Mouse (Mus musculus): Measurements from ENCODE around the gene Ms4a5. TPM values are rescaled to one million over a fixed set of nuclear protein-coding genes. Genes with fewer than 3 reads are reported as not detected.
"Not testable (repeated sequence)": the region's sequence is repeated elsewhere in the genome, so short reads cannot be mapped to it uniquely, and the experiment has no call there.

Gene Ms4a5
- polyA plus RNA-seq, 1 experiment from 2014 or later: not detected

DNA sequence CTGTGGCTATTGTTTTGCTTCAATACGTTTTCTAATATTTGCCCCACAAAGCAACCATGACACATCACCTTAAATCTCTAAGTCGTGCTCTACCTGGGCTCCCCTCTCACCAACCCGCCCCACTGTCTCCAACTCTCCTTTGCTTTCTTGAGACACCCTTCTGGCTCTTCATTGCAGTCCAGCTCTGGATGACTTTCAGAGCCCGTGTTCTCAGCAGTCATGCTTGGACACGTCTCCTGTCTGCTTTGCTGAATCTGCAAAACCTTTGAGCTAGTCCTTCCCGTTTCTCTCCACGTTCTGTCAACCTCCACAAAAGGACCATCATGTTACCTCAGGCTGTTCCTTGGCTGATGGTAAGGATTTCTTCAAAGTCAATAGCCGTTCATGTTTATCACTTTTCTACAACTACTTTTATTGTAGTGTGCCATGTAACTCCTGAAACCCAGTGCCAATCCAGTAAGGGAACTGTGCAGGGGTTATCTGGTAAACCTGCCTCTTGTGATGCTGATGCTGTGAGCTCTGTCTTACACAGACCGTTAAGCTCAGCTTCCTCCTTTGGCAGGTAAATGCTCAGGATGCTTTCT lies 19.0 kb downstream of the Ms4a5 start:
- no peak for ATAC-seq (ENCODE audit: low FRiP score, low read depth)

DNA sequence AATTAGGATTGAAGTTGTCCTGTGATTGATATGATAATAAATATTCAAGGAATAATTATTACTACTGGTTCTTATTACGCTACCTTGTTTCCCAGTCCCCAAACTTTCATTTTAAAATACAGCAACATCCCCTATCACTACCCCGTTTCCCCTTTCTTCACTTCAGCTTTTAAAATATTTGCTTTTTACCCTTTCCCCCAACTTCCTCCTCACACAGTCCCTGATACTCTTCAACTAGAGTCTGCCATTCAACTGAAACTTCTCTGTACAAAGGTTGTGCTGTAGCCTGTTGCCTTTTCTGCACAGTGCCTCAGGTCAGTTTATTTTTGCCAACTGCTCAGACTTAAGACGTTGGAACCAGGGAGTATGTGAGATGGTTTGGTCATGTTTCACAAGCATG lies 20.1 kb downstream of the Ms4a5 start:
- 87% methylated on average over 3 of the region's 3 CpGs for WGBS
- Histone ChIP-seq H3K9ac (no peak overlapping the region), H3K4me1 (no peaks in the 10 kb centered on the region), H3K4me3 (no peak overlapping the region), H3K27me3 (no peaks in the 10 kb centered on the region), H3K36me3 (no peaks in the 10 kb centered on the region), H3K9me3 (no peaks in the 10 kb centered on the region), H3K4me2 (replicated peaks) (no peak overlapping the region), H3K27ac (no peak overlapping the region)
- ATAC-seq (ENCODE audit: low FRiP score, low read depth): no peak

More for the DNA sequence above, 19.0 kb downstream of the Ms4a5 start:
- Histone ChIP-seq H3K4me1 (no peaks in the 10 kb centered on the region), H3K9ac (no peak overlapping the region), H3K27ac (no peak overlapping the region), H3K27me3 (no peaks in the 10 kb centered on the region), H3K4me2 (replicated peaks) (no peak overlapping the region), H3K4me3 (no peak overlapping the region), H3K9me3 (no peaks in the 10 kb centered on the region), H3K36me3 (no peaks in the 10 kb centered on the region)
- 86% methylated on average over 9 of the region's 9 CpGs for WGBS

DNA sequence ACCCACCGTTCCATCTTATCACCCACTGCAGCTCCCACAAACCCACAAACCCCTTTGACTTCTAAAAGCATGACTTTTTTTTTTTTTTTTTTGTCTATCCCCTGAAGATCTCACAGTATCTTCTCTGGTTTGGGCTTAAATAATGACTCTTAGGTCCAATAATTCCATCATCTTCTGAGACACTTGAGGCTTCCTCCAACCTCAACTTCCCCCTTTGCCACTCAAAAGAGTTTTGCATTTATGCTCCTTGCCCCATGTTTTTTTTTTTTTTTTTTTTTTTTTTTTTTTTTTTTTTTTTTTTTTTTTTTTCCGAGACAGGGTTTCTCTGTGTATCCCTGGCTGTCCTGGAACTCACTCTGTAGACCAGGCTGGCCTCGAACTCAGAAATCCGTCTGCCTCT lies 20.7 kb downstream of the Ms4a5 start:
- H3K9ac ChIP-seq; H3K4me2 ChIP-seq (replicated peaks); ATAC-seq (ENCODE audit: low FRiP score, low read depth); H3K36me3 ChIP-seq; H3K27ac ChIP-seq; H3K9me3 ChIP-seq; H3K27me3 ChIP-seq; H3K4me1 ChIP-seq; H3K4me3 ChIP-seq: not testable (repeated sequence)
- 75% methylated on average over 4 of the region's 4 CpGs for WGBS

DNA sequence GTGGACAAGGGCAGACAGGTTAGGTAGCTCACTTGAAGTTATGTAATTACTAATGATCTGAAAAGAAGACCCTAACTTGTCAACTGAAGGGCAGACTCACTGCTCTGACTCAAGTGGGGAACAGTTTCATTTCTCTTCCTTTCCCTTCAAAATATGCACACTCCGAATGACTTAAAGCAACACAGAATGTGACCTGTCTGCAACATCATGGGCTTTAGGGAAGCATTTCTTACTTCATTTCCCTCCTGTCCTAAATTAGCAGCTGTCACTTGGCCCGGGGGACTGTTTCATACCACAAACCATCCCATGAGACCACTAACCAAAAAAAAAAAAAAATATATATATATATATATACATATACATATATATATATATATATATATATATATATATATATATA lies 22.2 kb downstream of the Ms4a5 start:
- Histone ChIP-seq H3K9me3 (no peaks in the 10 kb centered on the region), H3K36me3 (no peaks in the 10 kb centered on the region), H3K4me1 (no peaks in the 10 kb centered on the region), H3K4me2 (replicated peaks) (no peak overlapping the region), H3K27me3 (no peaks in the 10 kb centered on the region), H3K4me3 (no peak overlapping the region), H3K9ac (no peak overlapping the region), H3K27ac (no peak overlapping the region)
- 83% methylated on average over 2 of the region's 2 CpGs for WGBS
- no peak for ATAC-seq (ENCODE audit: low FRiP score, low read depth)

DNA sequence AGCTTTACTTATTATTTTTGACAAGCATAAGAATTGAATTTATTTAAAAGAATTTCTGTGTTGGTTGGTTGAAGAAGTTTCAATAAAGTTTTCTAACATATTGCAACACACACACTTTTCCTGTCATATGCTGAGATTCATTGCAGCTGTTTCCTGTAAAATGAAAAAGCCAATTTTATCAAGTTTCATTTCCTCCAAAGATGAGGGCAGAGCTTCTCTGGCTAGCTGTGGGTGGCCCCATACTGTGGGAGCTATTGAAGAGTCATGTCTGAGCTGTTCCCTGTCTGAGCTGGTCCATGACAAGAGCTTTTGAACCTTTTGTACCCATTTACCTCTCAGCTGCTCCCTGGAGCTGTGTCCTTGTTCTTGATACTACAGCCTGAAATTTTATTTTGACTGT lies 39.4 kb downstream of the Ms4a5 start:
- no peaks in the 10 kb centered on the region for H3K27me3 ChIP-seq
- H3K36me3 ChIP-seq: no peaks in the 10 kb centered on the region
- no peaks in the 10 kb centered on the region for H3K4me1 ChIP-seq
- H3K9ac ChIP-seq: no peak overlapping the region
- H3K9me3 ChIP-seq: no peaks in the 10 kb centered on the region
- no peak overlapping the region for H3K4me2 ChIP-seq (replicated peaks)
- no peak overlapping the region for H3K27ac ChIP-seq
- no peak overlapping the region for H3K4me3 ChIP-seq
- ATAC-seq (ENCODE audit: low FRiP score, low read depth): no peak

DNA sequence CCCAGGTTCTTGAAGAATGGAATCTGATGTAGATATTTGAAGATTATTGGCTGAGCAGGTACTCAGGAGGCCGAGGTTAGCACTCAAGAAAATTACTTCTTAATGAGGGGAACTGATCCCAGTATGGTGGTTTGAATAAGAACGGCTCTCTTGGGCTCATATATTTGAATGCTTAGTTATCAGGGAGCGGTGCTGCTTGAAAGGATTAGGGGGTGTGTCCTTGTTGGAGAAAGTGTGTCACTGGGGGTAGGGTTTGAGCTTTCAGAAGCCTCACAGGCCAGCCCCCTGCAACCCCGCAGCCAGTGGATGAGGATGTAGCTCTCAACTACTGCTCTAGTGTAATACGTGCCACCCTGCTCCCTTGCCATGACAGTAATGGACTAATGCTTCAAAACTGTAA lies 41.1 kb downstream of the Ms4a5 start:
- Histone ChIP-seq H3K9me3 (no peaks in the 10 kb centered on the region), H3K9ac (no peak overlapping the region), H3K4me2 (replicated peaks) (no peak overlapping the region), H3K4me3 (no peak overlapping the region), H3K4me1 (no peaks in the 10 kb centered on the region), H3K36me3 (no peaks in the 10 kb centered on the region), H3K27me3 (no peaks in the 10 kb centered on the region), H3K27ac (no peak overlapping the region)
- 55% methylated on average over 5 of the region's 5 CpGs for WGBS
- no peak for ATAC-seq (ENCODE audit: low FRiP score, low read depth)

DNA sequence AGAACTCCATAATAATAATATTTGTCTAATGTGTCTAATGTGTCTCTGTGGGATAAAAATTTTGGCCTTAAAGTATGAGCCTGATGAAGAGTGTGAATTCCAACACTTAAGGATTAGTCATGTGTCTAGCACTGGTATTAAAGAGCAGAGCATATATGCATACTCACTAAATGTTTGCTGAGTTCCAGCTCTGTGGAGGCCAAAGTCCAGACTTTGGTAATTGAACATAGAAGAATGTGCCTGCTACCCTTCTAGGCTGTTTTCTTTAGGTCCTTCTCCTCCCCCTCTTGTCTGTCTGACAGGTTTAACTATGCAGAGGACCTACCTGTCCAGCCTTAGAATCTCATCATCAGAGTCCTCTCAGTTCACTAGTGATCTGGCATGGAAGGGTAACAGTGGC lies 47.9 kb downstream of the Ms4a5 start:
- Histone ChIP-seq H3K4me1 (peaks cover 7% of the 10 kb centered on the region; the same call in 1 of the 2 replicates), H3K9me3 (no peaks in the 10 kb centered on the region), H3K9ac (no peak overlapping the region), H3K4me2 (replicated peaks) (no peak overlapping the region), H3K4me3 (no peak overlapping the region), H3K36me3 (no peaks in the 10 kb centered on the region), H3K27me3 (no peaks in the 10 kb centered on the region), H3K27ac (no peak overlapping the region)
- ATAC-seq (ENCODE audit: low FRiP score, low read depth): no peak

GRCm38 (mm10) chr19:11234921-11235735 lies 48.5 kb downstream of the Ms4a5 start:
- H3K9ac ChIP-seq: no peak overlapping the region
- no peak overlapping the region for H3K4me2 ChIP-seq (replicated peaks)
- peaks cover 7% of the 10 kb centered on the region; the same call in 1 of the 2 replicates for H3K4me1 ChIP-seq
- 25% methylated on average over 5 of the region's 5 CpGs for WGBS
- no peak overlapping the region for H3K4me3 ChIP-seq
- no peaks in the 10 kb centered on the region for H3K27me3 ChIP-seq
- H3K9me3 ChIP-seq: no peaks in the 10 kb centered on the region
- ATAC-seq (ENCODE audit: low FRiP score, low read depth): peak; percentile 57; the same call in 1 of the 2 replicates
- H3K36me3 ChIP-seq: no peaks in the 10 kb centered on the region
- H3K27ac ChIP-seq: no peak overlapping the region

GRCm38 (mm10) chr19:11234244-11234643 lies 49.4 kb downstream of the Ms4a5 start:
- Histone ChIP-seq H3K36me3 (no peaks in the 10 kb centered on the region), H3K9ac (no peak overlapping the region), H3K4me3 (no peak overlapping the region), H3K4me2 (replicated peaks) (no peak overlapping the region), H3K27me3 (no peaks in the 10 kb centered on the region), H3K9me3 (no peaks in the 10 kb centered on the region), H3K27ac (no peak overlapping the region), H3K4me1 (peaks cover 7% of the 10 kb centered on the region; the same call in 1 of the 2 replicates)
- 79% methylated on average over 5 of the region's 5 CpGs for WGBS
- no peak for ATAC-seq (ENCODE audit: low FRiP score, low read depth)

- ATAC-seq (ENCODE audit: low FRiP score, low read depth): no peak
- no peaks in the 10 kb centered on the region for H3K36me3 ChIP-seq
- WGBS: 73% methylated on average over 5 of the region's 5 CpGs
Measured at GRCm38 (mm10) chr19:11232348-11232747, 51.3 kb downstream of the Ms4a5 start, which contains the start of gene Ms4a12. Gene Ms4a12 (minus strand): TSS chr19:11232448.

More at GRCm38 (mm10) chr19:11232348-11232747, 51.3 kb downstream of the Ms4a5 start, which contains the start of gene Ms4a12:
- Histone ChIP-seq H3K4me3 (no peak within 1 kb of the TSS), H3K4me2 (replicated peaks) (no peak within 1 kb of the TSS), H3K27me3 (no peaks in the 10 kb centered on the region), H3K4me1 (peaks cover 7% of the 10 kb centered on the region; the same call in 1 of the 2 replicates), H3K9me3 (no peaks in the 10 kb centered on the region), H3K9ac (no peak within 1 kb of the TSS), H3K27ac (no peak within 1 kb of the TSS)

Data from limb, embryonic 13.5 days (tissue).